Mouse (Mus musculus): ENCODE measurements around the gene Car15. TPM values are rescaled to one million over a fixed set of nuclear protein-coding genes. Genes with fewer than 3 reads are reported as not detected.

Car15 gene
- polyA plus RNA-seq, 1 experiment from 2014 or later, result 0.59 TPM

GRCm38 (mm10) chr16:17799584-17799983 lies 38.6 kb downstream of the Car15 start:
- Histone ChIP-seq H3K4me1 (replicated peaks) (peaks cover 48% of the 10 kb centered on the region), H3K9ac (no peak overlapping the region), H3K36me3 (no peaks in the 10 kb centered on the region), H3K4me3 (replicated peaks) (no peak overlapping the region), H3K9me3 (replicated peaks) (no peaks in the 10 kb centered on the region), H3K27me3 (peaks cover 100% of the 10 kb centered on the region), H3K27ac (no peak overlapping the region), H3K4me2 (no peak overlapping the region)
- DNase-seq (no peak), ATAC-seq (ENCODE audit: low read depth) (no peak)

GRCm38 (mm10) chr16:17798321-17799180 lies 39.6 kb downstream of the Car15 start:
- no peaks in the 10 kb centered on the region for H3K36me3 ChIP-seq
- H3K27ac ChIP-seq, result 0 out of 2 replicates have a peak overlapping the region, but pooled peaks have one; percentile 50
- DNase-seq (no peak), ATAC-seq (ENCODE audit: low read depth) (no peak)
- 5% methylated on average over 36 of the region's 45 CpGs for WGBS (ENCODE audit: insufficient replicate concordance)
- peak overlapping the region; percentile 52 for H3K4me3 ChIP-seq (replicated peaks)
- peak overlapping the region; percentile 63 for H3K4me2 ChIP-seq
- peaks cover 37% of the 10 kb centered on the region for H3K4me1 ChIP-seq (replicated peaks)
- peaks cover 97% of the 10 kb centered on the region for H3K27me3 ChIP-seq
- peak overlapping the region; percentile 39; the same call in 1 of the 2 replicates for H3K9ac ChIP-seq
- no peaks in the 10 kb centered on the region for H3K9me3 ChIP-seq (replicated peaks)

GRCm38 (mm10) chr16:17797812-17798311 lies 40.3 kb downstream of the Car15 start:
- ATAC-seq (ENCODE audit: low read depth) (no peak), DNase-seq (no peak)
- Histone ChIP-seq H3K36me3 (peaks cover 2% of the 10 kb centered on the region; the same call in 1 of the 2 replicates), H3K9me3 (replicated peaks) (no peaks in the 10 kb centered on the region), H3K27ac (peak overlapping the region; percentile 50), H3K4me1 (replicated peaks) (peaks cover 30% of the 10 kb centered on the region), H3K27me3 (peaks cover 90% of the 10 kb centered on the region), H3K4me2 (peak overlapping the region; percentile 63), H3K4me3 (replicated peaks) (peak overlapping the region; percentile 52), H3K9ac (peak overlapping the region; percentile 54)
- 5% methylated on average over 29 of the region's 29 CpGs for WGBS (ENCODE audit: insufficient replicate concordance)

GRCm38 (mm10) chr16:17796971-17797811 lies 41.0 kb downstream of the Car15 start, which contains the start of gene Scarf2:
Scarf2 (plus strand) TSS chr16:17797282.
- DNase-seq (no peak), ATAC-seq (ENCODE audit: low read depth) (peak; percentile 35; the same call in 1 of the 2 replicates)
- peak within 1 kb of the TSS; percentile 63 for H3K4me2 ChIP-seq
- H3K9me3 ChIP-seq (replicated peaks), result no peaks in the 10 kb centered on the region
- peaks cover 84% of the 10 kb centered on the region for H3K27me3 ChIP-seq
- H3K4me1 ChIP-seq (replicated peaks), result peaks cover 27% of the 10 kb centered on the region
- peaks cover 9% of the 10 kb centered on the region for H3K36me3 ChIP-seq
- peak within 1 kb of the TSS; percentile 52 for H3K4me3 ChIP-seq (replicated peaks)
- H3K27ac ChIP-seq, result peak within 1 kb of the TSS; percentile 50
- WGBS (ENCODE audit: insufficient replicate concordance), result 3% methylated on average over 72 of the region's 81 CpGs
- peak within 1 kb of the TSS; percentile 54 for H3K9ac ChIP-seq

- Histone ChIP-seq H3K27ac (no peak overlapping the region), H3K36me3 (peaks cover 14% of the 10 kb centered on the region), H3K4me2 (peak overlapping the region; percentile 63), H3K9ac (no peak overlapping the region), H3K27me3 (peaks cover 77% of the 10 kb centered on the region), H3K4me3 (replicated peaks) (peak overlapping the region; percentile 52), H3K4me1 (replicated peaks) (peaks cover 27% of the 10 kb centered on the region), H3K9me3 (replicated peaks) (no peaks in the 10 kb centered on the region)
- ATAC-seq (ENCODE audit: low read depth), result no peak
- no peak for DNase-seq
Observed at GRCm38 (mm10) chr16:17796519-17796918, 41.6 kb downstream of the Car15 start.

- H3K27ac ChIP-seq, result no peak overlapping the region
- DNase-seq (no peak), ATAC-seq (ENCODE audit: low read depth) (no peak)
- H3K4me1 ChIP-seq (replicated peaks), result peaks cover 27% of the 10 kb centered on the region
- 56% methylated on average over 5 of the region's 5 CpGs for WGBS (ENCODE audit: insufficient replicate concordance)
- H3K27me3 ChIP-seq, result peaks cover 68% of the 10 kb centered on the region
- H3K9me3 ChIP-seq (replicated peaks), result no peaks in the 10 kb centered on the region
- H3K4me2 ChIP-seq, result no peak overlapping the region
- no peak overlapping the region for H3K9ac ChIP-seq
- peaks cover 14% of the 10 kb centered on the region for H3K36me3 ChIP-seq
- no peak overlapping the region for H3K4me3 ChIP-seq (replicated peaks)
Observed at GRCm38 (mm10) chr16:17795643-17796042, 42.5 kb downstream of the Car15 start.

- H3K9me3 ChIP-seq (replicated peaks), result no peaks in the 10 kb centered on the region
- DNase-seq (no peak), ATAC-seq (ENCODE audit: low read depth) (no peak)
- peaks cover 52% of the 10 kb centered on the region for H3K27me3 ChIP-seq
- 67% methylated on average over 4 of the region's 4 CpGs for WGBS (ENCODE audit: insufficient replicate concordance)
- no peak overlapping the region for H3K9ac ChIP-seq
- no peak overlapping the region for H3K4me3 ChIP-seq (replicated peaks)
- peaks cover 27% of the 10 kb centered on the region for H3K4me1 ChIP-seq (replicated peaks)
- H3K36me3 ChIP-seq, result peaks cover 24% of the 10 kb centered on the region
- H3K4me2 ChIP-seq, result no peak overlapping the region
- H3K27ac ChIP-seq, result no peak overlapping the region
Observed at GRCm38 (mm10) chr16:17794047-17794446, 44.1 kb downstream of the Car15 start.

GRCm38 (mm10) chr16:17792728-17793127 lies 45.4 kb downstream of the Car15 start:
- H3K36me3 ChIP-seq, result peaks cover 26% of the 10 kb centered on the region
- H3K9me3 ChIP-seq (replicated peaks), result no peaks in the 10 kb centered on the region
- H3K27me3 ChIP-seq, result peaks cover 39% of the 10 kb centered on the region
- no peak overlapping the region for H3K27ac ChIP-seq
- no peak for ATAC-seq (ENCODE audit: low read depth)
- no peak overlapping the region for H3K9ac ChIP-seq
- WGBS (ENCODE audit: insufficient replicate concordance), result 67% methylated on average over 3 of the region's 3 CpGs
- no peak overlapping the region for H3K4me2 ChIP-seq
- H3K4me1 ChIP-seq (replicated peaks), result peaks cover 17% of the 10 kb centered on the region
- no peak for DNase-seq
- no peak overlapping the region for H3K4me3 ChIP-seq (replicated peaks)

- no peaks in the 10 kb centered on the region for H3K9me3 ChIP-seq (replicated peaks)
- no peak overlapping the region for H3K4me2 ChIP-seq
- no peaks in the 10 kb centered on the region for H3K27me3 ChIP-seq
- H3K27ac ChIP-seq, result no peak overlapping the region
- H3K9ac ChIP-seq, result no peak overlapping the region
- no peak for DNase-seq
- no peaks in the 10 kb centered on the region for H3K4me1 ChIP-seq (replicated peaks)
- ATAC-seq (ENCODE audit: low read depth), result no peak
- WGBS (ENCODE audit: insufficient replicate concordance), result 61% methylated on average over 3 of the region's 3 CpGs
- peaks cover 41% of the 10 kb centered on the region for H3K36me3 ChIP-seq
- no peak overlapping the region for H3K4me3 ChIP-seq (replicated peaks)
Observed at GRCm38 (mm10) chr16:17785337-17785736, 52.8 kb downstream of the Car15 start.
